In the genomic region with DNA sequence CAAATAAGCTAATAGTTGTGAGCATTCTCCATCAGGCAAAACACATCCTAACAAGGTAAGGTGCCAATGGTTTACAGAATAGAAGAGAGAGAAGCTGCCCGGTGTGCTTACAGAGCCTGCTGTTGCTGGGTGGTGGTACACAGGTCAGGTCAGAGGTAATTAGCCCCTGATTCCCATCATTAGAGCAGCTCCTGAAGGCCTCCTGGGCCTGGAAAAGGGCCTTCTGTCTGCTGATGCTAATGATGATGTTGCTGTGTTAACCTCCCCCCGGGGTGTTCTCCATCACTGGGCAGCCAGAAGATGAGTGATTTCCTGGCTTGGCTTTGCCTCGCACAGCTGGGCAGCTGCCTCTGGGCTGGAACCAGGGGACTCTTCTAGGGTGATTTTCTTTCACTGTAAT, we compare ENCODE assay signal across 30 mouse cellular contexts. TPM values are rescaled to one million over a fixed set of nuclear protein-coding genes. Genes with fewer than 3 reads are reported as not detected.
DNase-seq lines count a peak whose midpoint lies in the region; ATAC-seq lines count a peak whose summit lies in the region.
"Had no signal": no experiment of that assay in that cellular context is flagged by ENCODE, and none has a peak within 500 bp of the region (broad histone marks: within the 10 kb centered on the region; RNA-seq: fewer than 3 reads in every experiment).

No protein-coding gene starts in this region.

- WGBS in midbrain, embryonic 15.5 days = 31% methylated on average over 3 of the region's 3 CpGs
- 48% methylated on average over 3 of the region's 3 CpGs for WGBS in midbrain, embryonic 10.5 days
- 29% methylated on average over 3 of the region's 3 CpGs for WGBS in embryonic facial prominence, embryonic 10.5 days
- 33% methylated on average over 3 of the region's 3 CpGs for WGBS in hindbrain, embryonic 14.5 days
- 31% methylated on average over 3 of the region's 3 CpGs for WGBS in neural tube, embryonic 14.5 days

- H3K4me2 ChIP-seq in midbrain, embryonic 15.5 days = no peak overlapping the region
- H3K4me2 ChIP-seq in hindbrain, embryonic 14.5 days (replicated peaks) = no peak overlapping the region
- no peak overlapping the region for H3K4me2 ChIP-seq in neural tube, embryonic 14.5 days (ENCODE audit: low read depth, low read length)
- H3K4me2 ChIP-seq: intestine, embryonic 15.5 days; limb, embryonic 15.5 days; lung, embryonic 15.5 days had no signal

- no peak overlapping the region for H3K9ac ChIP-seq in midbrain, embryonic 15.5 days
- H3K9ac ChIP-seq in hindbrain, embryonic 14.5 days = no peak overlapping the region
- H3K9ac ChIP-seq in neural tube, embryonic 14.5 days (replicated peaks; ENCODE audit: low read depth, low read length) = no peak overlapping the region
- H3K9ac ChIP-seq: intestine, embryonic 15.5 days; limb, embryonic 15.5 days; liver, embryonic 14.5 days; lung, embryonic 15.5 days had no signal

- no peaks in the 10 kb centered on the region for H3K27me3 ChIP-seq in midbrain, embryonic 15.5 days (replicated peaks)
- H3K27me3 ChIP-seq in midbrain, embryonic 10.5 days (ENCODE audit: low read depth, poor library complexity, severe bottlenecking) = no peaks in the 10 kb centered on the region
- no peaks in the 10 kb centered on the region for H3K27me3 ChIP-seq in embryonic facial prominence, embryonic 10.5 days (replicated peaks; ENCODE audit: low read depth, poor library complexity, severe bottlenecking)
- H3K27me3 ChIP-seq in hindbrain, embryonic 14.5 days (ENCODE audit: control insufficient read depth, insufficient read depth, low read length) = no peaks in the 10 kb centered on the region
- H3K27me3 ChIP-seq in neural tube, embryonic 14.5 days (ENCODE audit: control insufficient read depth, insufficient read depth, low read length) = no peaks in the 10 kb centered on the region
- H3K27me3 ChIP-seq: intestine, embryonic 15.5 days; limb, embryonic 15.5 days; lung, embryonic 15.5 days had no signal

- no peaks in the 10 kb centered on the region for H3K9me3 ChIP-seq in midbrain, embryonic 15.5 days
- no peaks in the 10 kb centered on the region for H3K9me3 ChIP-seq in midbrain, embryonic 10.5 days (replicated peaks)
- H3K9me3 ChIP-seq in embryonic facial prominence, embryonic 10.5 days = no peaks in the 10 kb centered on the region
- no peaks in the 10 kb centered on the region for H3K9me3 ChIP-seq in hindbrain, embryonic 14.5 days (ENCODE audit: control insufficient read depth, low read length)
- H3K9me3 ChIP-seq in neural tube, embryonic 14.5 days (ENCODE audit: control insufficient read depth, low read length) = no peaks in the 10 kb centered on the region
- H3K9me3 ChIP-seq: intestine, embryonic 15.5 days; limb, embryonic 15.5 days; lung, embryonic 15.5 days had no signal

- peaks cover 4% of the 10 kb centered on the region; the same call in 1 of the 2 replicates for H3K4me1 ChIP-seq in midbrain, embryonic 15.5 days
- no peaks in the 10 kb centered on the region for H3K4me1 ChIP-seq in midbrain, embryonic 10.5 days
- peaks cover 6% of the 10 kb centered on the region; the same call in 1 of the 2 replicates for H3K4me1 ChIP-seq in embryonic facial prominence, embryonic 10.5 days
- H3K4me1 ChIP-seq in hindbrain, embryonic 14.5 days (replicated peaks; ENCODE audit: control insufficient read depth, insufficient read depth, low read length) = no peaks in the 10 kb centered on the region
- peaks cover 6% of the 10 kb centered on the region; the same call in 1 of the 2 replicates for H3K4me1 ChIP-seq in neural tube, embryonic 14.5 days (ENCODE audit: control insufficient read depth, insufficient read depth, low read length)
- H3K4me1 ChIP-seq: intestine, embryonic 15.5 days; limb, embryonic 15.5 days; lung, embryonic 15.5 days had no signal

- ATAC-seq in midbrain, embryonic 15.5 days (replicated peaks) = peak; percentile 66
- ATAC-seq in hindbrain, embryonic 14.5 days (ENCODE audit: low FRiP score) = peak; percentile 48
- ATAC-seq in neural tube, embryonic 14.5 days (ENCODE audit: low read depth) = peak; percentile 54; the same call in 1 of the 2 replicates
- ATAC-seq: forebrain, embryonic 16.5 days; intestine, embryonic 15.5 days; midbrain, embryonic 16.5 days had no signal

- no peak overlapping the region for H3K4me3 ChIP-seq in midbrain, embryonic 15.5 days
- H3K4me3 ChIP-seq in midbrain, embryonic 10.5 days = no peak overlapping the region
- H3K4me3 ChIP-seq in embryonic facial prominence, embryonic 10.5 days = no peak overlapping the region
- H3K4me3 ChIP-seq in hindbrain, embryonic 14.5 days (replicated peaks; ENCODE audit: low read length) = no peak overlapping the region
- H3K4me3 ChIP-seq in neural tube, embryonic 14.5 days (ENCODE audit: low read depth, low read length) = no peak overlapping the region
- H3K4me3 ChIP-seq: heart, adult 2 months; intestine, embryonic 15.5 days; left cerebral cortex, adult 2 months; limb, embryonic 15.5 days; lung, embryonic 15.5 days had no signal

- H3K36me3 ChIP-seq in midbrain, embryonic 15.5 days (replicated peaks) = no peaks in the 10 kb centered on the region
- no peaks in the 10 kb centered on the region for H3K36me3 ChIP-seq in midbrain, embryonic 10.5 days
- H3K36me3 ChIP-seq in embryonic facial prominence, embryonic 10.5 days (replicated peaks) = no peaks in the 10 kb centered on the region
- H3K36me3 ChIP-seq in hindbrain, embryonic 14.5 days (replicated peaks; ENCODE audit: control insufficient read depth, insufficient read depth) = no peaks in the 10 kb centered on the region
- no peaks in the 10 kb centered on the region for H3K36me3 ChIP-seq in neural tube, embryonic 14.5 days (ENCODE audit: control insufficient read depth, insufficient read depth, low read length)
- H3K36me3 ChIP-seq: intestine, embryonic 15.5 days; limb, embryonic 15.5 days; lung, embryonic 15.5 days had no signal

- no peak overlapping the region for H3K27ac ChIP-seq in midbrain, embryonic 15.5 days
- H3K27ac ChIP-seq in midbrain, embryonic 10.5 days (replicated peaks) = no peak overlapping the region
- no peak overlapping the region for H3K27ac ChIP-seq in embryonic facial prominence, embryonic 10.5 days (replicated peaks)
- peak overlapping the region; percentile 9; the same call in 1 of the 2 replicates for H3K27ac ChIP-seq in hindbrain, embryonic 14.5 days
- no peak overlapping the region for H3K27ac ChIP-seq in neural tube, embryonic 14.5 days (ENCODE audit: low read depth, low read length)
- H3K27ac ChIP-seq: heart, adult 2 months; intestine, embryonic 15.5 days; left cerebral cortex, adult 2 months; limb, embryonic 15.5 days; liver, embryonic 14.5 days; lung, embryonic 15.5 days had no signal

- no peak for DNase-seq in midbrain, embryonic 10.5 days (ENCODE audit: low spot score)
- peak; percentile 12 for DNase-seq in embryonic facial prominence, embryonic 10.5 days (ENCODE audit: low spot score)
- DNase-seq in hindbrain, embryonic 14.5 days (ENCODE audit: low spot score) = no peak
- DNase-seq in ovary, postnatal 14 days (ENCODE audit: low spot score) = no peak
- no peak for DNase-seq in gastrocnemius, postnatal 4 days (ENCODE audit: low spot score in 2 of 2)
- DNase-seq: adrenal gland, adult 2 months; cerebellum, adult 11-12 months; cerebellum, postnatal 14 days; gastrocnemius, postnatal 10 days; heart, adult 2 months; kidney, adult 8-10 months; kidney, postnatal 10 days; left cerebral cortex, postnatal 4 days; lung, postnatal 4 days; right cerebral cortex, postnatal 25 days; spleen, adult 18-20 months had no signal

RNA-seq across cellular contexts. Expression of gene B3gat1, which starts 15.1 kb away (rescaled TPM):
- 44.6 and 45.7 TPM in 2 replicates for polyA plus RNA-seq in midbrain, embryonic 15.5 days (2015; fragmentation: Nextera tagmentation; extraction: Ambion mirVana)
- 2.2 and 3.6 TPM in 2 replicates for polyA plus RNA-seq in midbrain, embryonic 10.5 days (2016; fragmentation: Nextera tagmentation; extraction: Ambion mirVana)
- polyA plus RNA-seq in embryonic facial prominence, embryonic 10.5 days (2016; fragmentation: Nextera tagmentation; extraction: Ambion mirVana) = 0.61 and 0.69 TPM in 2 replicates
- 54.7 and 64.9 TPM in 2 replicates for polyA plus RNA-seq in hindbrain, embryonic 14.5 days (2014; fragmentation: Nextera tagmentation; extraction: Ambion mirVana)
- polyA plus RNA-seq in neural tube, embryonic 14.5 days (2014; fragmentation: Nextera tagmentation; extraction: Ambion mirVana) = 51.9 and 63.4 TPM in 2 replicates
- 1 to 10 TPM; 6.1 to 8.5 TPM for total RNA-seq in gastrocnemius, postnatal 4 days (2021)
- total RNA-seq: heart, adult 2 months; heart, postnatal 25 days; MEL had no signal
- polyA plus RNA-seq: C2C12; heart, adult 2 months; heart, embryonic 14.5 days; thymus, postnatal 0 days had no signal
